Mouse (Mus musculus) gonadal fat pad, adult 2 months (tissue): ENCODE results near the gene Fgfr2. TPM values are rescaled to one million over a fixed set of nuclear protein-coding genes. Genes with fewer than 3 reads are reported as not detected.
"Not testable (repeated sequence)": the region's sequence is repeated elsewhere in the genome, so short reads cannot be mapped to it uniquely, and the experiment has no call there.

Source experiments
- DNase-seq: peaks from one replicate; pipeline ENCODE4 v3.0.0-alpha.2; 2012; ENCODE audit warnings: low read depth
- polyA plus RNA-seq: library from polyadenylated mRNA; depleted of rRNA; stranded (reverse); fragments of >200 nt; gene quantifications from 2 replicates; pipeline ENCODE4 v1.2.3, GENCODE M21; 2012

Gene Fgfr2
- polyA plus RNA-seq, 1 experiment = 33.3 TPM

DNA sequence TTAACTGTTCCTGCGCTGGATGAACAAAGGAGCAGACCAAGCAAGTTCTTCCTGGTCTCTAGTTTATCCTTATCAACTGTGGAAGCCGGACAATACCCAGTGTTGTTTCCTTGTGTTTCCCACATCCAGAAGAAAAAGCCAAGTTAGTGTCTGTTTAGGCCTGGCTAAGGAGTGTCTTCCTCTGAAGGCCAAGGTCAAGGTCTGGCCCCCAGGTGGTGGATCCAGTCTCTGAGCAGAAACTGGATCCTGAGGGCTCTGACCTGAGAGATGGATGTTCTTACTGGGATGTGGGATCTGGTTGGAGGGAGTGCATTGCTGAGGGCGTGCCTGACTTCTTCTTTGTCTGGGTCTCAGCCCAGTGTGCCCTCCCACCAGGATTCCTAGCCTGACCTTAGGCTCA, 1657.4 kb downstream of the Fgfr2 start:
- no peak for DNase-seq

GRCm38 (mm10) chr7:131465117-131465601, 1658.0 kb downstream of the Fgfr2 start:
- no peak for DNase-seq

- no peak for DNase-seq
Observed at GRCm38 (mm10) chr7:131456714-131457113, 1666.4 kb downstream of the Fgfr2 start.

DNA sequence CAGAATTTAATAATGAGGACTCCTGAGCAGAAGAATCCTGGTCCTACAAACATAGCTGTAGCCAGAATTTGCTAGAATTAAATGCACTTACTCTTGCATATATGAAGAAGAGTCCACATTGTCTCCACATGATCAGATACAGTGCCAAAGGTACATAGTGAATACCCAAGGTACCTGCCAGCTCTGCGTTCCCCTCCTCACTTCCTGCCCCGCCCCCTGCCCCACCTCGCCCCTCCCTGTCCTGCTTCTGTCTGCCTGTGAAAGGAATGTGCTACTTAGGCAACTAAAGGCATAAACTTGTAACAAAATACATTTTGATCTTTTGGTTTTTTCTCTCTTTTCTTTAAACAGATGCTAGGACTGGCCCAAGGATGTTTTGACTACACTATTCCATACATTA, 1686.1 kb downstream of the Fgfr2 start:
- no peak for DNase-seq

DNA sequence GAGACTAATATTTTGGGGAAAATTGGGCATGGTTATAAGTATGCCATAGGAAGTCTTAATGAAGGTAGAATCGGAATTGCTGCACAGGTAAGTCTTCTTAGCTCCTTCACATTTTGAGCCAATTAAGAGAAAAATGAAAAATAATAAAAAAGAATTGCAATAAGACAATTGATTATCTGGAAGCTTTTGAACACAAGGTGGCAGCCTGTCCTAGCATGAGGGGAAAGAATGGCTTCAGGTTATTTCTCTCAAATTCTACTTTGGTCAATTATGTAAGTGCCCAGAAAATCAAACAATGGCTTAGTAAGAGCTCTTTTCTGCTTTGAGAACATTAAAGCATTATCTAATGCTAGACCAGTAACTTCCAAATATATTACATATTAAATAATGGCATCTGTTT, 1688.9 kb downstream of the Fgfr2 start:
- DNase-seq = no peak

DNA sequence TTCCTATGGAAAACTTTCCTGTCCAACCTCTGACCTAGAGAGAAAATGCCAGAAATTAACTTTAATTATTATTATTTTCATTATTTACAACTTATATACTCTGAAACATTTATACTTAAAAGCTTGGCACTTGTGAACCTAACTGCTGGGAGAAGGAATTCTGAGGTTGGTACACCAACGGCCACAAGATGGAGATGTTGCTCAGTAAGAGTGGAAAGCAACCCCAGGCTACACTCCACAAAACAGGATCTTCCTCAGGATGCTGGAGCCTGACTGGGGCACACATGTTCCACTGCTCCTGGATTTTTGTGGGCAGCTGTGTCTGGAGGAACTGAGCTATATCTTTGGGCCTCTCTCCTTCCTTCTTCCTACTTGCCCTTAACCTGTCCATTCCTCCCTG, 1690.9 kb downstream of the Fgfr2 start:
- DNase-seq = no peak

GRCm38 (mm10) chr7:131427331-131427730, 1695.8 kb downstream of the Fgfr2 start:
- DNase-seq = no peak

- DNase-seq = no peak
Observed at GRCm38 (mm10) chr7:131424912-131425311, 1698.2 kb downstream of the Fgfr2 start.

- DNase-seq = peak; percentile 56
Observed at GRCm38 (mm10) chr7:131417605-131418004, 1705.5 kb downstream of the Fgfr2 start.

DNA sequence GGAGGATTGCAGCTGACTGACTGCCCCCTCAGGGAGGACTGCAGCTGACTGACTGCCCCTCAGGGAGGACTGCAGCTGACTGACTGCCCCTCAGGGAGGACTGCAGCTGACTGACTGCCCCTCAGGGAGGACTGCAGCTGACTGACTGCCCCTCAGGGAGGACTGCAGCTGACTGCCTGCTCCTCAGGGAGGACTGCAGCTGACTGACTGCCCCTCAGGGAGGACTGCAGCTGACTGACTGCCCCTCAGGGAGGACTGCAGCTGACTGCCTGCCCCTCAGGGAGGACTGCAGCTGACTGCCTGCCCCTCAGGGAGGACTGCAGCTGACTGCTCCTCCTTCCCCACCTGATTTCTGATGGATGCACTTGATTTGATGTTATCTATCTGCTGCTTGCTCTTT, 1706.4 kb downstream of the Fgfr2 start:
- DNase-seq = not testable (repeated sequence)

GRCm38 (mm10) chr7:131411941-131412270, 1711.2 kb downstream of the Fgfr2 start:
- DNase-seq = peak; percentile 61

DNA sequence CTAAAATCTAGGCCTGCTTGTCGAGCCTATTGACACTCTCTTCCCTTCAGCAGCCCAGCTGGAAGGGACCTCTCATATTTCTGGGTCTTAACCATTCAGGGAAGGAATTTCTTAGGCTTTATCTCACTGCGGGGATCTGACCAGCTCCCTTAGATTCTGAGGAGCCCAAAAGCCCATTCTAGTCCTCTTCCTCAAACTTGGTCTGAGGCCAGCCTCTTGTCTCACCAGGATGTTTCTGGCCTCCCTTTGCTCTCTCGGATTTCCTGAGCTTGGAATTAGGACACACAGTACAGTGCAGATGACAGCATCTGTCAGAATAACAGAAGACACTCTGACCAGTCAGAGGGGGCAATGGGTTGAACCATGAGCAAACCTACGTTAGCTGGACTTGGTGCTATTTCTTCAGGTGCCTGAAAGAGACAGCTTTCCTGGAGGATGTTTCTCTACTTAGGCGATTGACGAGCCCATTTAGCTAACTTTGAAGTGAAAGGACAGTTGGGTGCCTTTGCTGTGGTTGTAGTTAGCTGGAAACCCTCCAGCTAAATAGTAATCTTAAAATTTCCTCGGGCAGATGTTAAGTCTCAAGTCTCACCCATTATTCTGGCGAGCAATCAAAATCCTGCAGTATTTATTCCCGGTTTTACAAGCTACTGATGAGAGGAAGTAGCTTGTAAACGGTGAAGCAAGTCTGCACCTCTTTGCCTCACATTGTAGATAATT, 1711.8 kb downstream of the Fgfr2 start:
- no peak for DNase-seq

- DNase-seq = peak; percentile 79
Observed at GRCm38 (mm10) chr7:131410416-131411058, 1712.6 kb downstream of the Fgfr2 start, which contains the start of the genes Ikzf5 and Acadsb. TSS of gene Ikzf5 (minus strand) at chr7:131410521. TSS of gene Acadsb (plus strand) at chr7:131410601.

DNA sequence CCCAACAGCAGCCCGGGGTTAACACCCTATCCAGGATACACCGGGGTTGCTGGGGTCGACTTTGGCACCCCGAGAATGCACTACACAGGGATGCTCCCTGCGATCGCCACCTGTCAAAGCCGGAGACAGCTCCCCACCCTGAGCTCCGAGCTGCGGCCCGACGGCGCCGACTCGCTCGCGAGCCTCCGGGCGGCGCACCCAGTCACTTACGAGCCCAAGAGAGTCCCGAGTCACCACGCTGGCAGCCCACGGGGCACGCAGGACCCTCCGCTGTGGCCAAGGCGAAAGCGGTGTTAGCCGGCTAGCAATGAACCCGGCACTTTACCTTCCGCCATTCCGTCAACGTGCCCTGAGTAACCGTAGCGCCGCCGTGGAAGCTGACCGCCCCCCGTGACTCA, 1713.2 kb downstream of the Fgfr2 start:
- no peak for DNase-seq

DNA sequence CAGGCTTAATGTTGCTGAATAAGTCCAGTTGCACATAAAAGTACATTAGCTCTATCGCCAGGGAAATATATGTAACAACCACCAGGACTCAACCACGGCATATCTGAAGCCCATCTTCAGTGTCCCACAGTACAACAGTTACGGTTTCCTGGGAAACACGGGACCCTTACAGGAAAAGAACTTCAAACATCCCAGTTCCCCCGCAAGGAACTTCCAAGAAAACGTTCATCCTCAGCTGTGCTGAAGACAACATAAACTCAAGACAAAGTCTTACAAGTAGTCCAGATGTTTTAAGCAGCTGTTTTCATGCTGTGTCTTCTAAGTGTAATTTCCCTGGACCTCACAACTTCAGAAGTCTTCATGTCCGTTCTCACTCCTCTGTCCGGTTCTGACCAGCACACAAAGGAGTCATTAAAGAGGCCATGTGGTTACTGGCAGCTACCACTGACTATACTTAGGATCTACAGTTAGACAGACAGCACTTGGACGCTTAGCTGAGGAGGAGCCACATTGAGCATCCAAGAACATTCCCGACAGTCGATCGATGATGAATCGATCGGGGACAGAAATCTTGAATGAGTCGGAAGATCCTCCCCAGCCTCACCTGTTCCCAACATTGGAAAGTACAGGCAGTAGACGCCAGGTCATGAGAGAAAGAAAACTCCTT, 1713.7 kb downstream of the Fgfr2 start:
- DNase-seq = no peak

- not testable (repeated sequence) for DNase-seq
Observed at GRCm38 (mm10) chr7:131391761-131392160, 1731.4 kb downstream of the Fgfr2 start.

DNA sequence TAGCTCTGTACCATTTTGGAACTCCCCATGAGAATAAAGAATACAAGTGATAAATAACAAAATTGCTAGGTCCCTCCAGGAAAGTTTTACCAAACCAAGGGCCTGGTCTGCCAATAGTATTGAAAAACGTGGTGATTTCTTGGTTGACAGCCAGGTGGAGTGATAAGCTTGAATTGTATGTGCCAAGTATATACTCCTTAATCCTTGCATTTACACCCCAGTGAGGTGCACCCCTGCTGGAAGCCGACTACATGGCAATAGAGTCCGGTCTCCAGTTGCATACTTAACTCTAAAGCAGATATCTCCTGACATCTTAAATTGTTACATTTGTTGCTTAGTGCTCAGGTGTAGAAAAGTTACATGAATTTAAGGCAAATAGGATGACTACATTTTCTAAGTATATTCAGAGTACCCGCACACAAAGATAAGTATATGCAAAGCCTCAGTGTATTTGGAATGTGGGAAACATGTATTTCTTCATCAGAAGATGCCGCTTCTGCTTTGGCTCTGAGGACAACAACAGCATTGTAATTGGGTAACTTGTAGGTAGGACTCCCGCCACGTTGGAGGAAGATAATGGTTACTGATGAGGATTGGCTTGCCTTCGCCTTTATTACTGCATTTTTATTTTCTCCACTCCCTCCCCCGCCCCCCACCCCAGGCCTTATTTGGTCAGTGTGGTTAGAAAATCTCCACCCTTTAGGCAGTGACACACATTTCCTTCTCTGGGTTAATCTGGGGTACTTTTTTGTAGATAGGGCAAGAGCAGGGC, 1751.1 kb downstream of the Fgfr2 start:
- no peak for DNase-seq

DNA sequence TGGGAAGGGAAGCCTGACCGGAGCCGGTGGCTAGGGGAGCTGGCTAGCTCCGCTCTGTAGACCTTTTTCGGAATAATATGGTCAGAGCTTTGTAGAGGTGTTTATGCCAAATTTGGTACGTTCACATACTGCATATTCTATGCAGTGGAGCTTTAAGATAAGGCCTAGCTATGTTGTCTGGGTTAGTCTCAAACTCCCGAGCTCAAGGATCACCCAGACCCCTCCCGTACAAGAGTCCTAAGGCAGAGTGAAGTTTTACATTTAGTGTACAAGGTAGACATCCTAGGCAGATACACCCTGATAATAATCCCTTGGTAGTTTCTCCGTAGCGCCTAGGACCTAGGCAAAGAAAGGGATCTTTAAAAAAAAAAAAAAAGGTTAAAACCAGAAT, 1751.7 kb downstream of the Fgfr2 start:
- DNase-seq = no peak

- peak; percentile 51 for DNase-seq
Observed at GRCm38 (mm10) chr7:131370648-131371469, 1752.3 kb downstream of the Fgfr2 start, which contains the start of gene Pstk. TSS of gene Pstk (plus strand) at chr7:131371141.

DNA sequence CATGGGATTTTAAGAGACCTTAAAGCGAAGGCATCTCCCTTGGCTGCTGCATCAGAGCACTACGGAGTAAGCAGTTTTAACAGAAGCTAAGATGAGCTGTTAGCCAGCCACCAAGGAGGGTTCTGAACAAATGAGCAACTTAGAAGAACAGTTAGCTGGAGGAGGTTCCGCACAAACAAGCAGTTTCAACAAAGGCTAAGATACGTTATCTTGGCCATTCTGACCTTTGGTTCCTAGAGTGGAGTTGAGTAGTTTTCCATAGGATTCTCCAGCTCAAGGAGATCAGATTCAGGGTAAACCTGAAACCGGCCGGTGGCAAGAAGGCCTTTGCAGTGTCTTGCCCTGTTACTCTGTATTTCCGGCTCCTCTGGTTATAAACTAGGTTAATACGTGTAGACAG, 1759.0 kb downstream of the Fgfr2 start:
- DNase-seq = no peak
